Mouse (Mus musculus) spleen, adult 18-20 months (tissue): ENCODE measurements at regions not wholly inside any gene's neighbourhood (a gene's known extent, or its start where the extent isn't known, plus 50 kb on each side); places are given as distances from the start of the nearest gene placed in this dataset.

Experiments
- DNase-seq, 2 experiments: peaks; one replicate each; pipeline ENCODE4 v3.0.0; 2022; ENCODE audit warnings: mixed read lengths in 2 of 2

- no peak for DNase-seq
Observed at GRCm38 (mm10) chr15:62064399-62064798, 1141.6 kb upstream of the A1bg start.

GRCm38 (mm10) chr15:62057449-62057848, 1134.6 kb upstream of the A1bg start:
- DNase-seq: no peak

- no peak for DNase-seq
Observed at GRCm38 (mm10) chr15:62056889-62057288, 1134.1 kb upstream of the A1bg start.

- no peak for DNase-seq
Observed at GRCm38 (mm10) chr15:62056401-62056800, 1133.6 kb upstream of the A1bg start.

- DNase-seq: no peak
Observed at GRCm38 (mm10) chr15:62055011-62055410, 1132.2 kb upstream of the A1bg start.

GRCm38 (mm10) chr15:62053420-62054239, 1130.8 kb upstream of the A1bg start:
- DNase-seq: no peak

GRCm38 (mm10) chr15:62049416-62049815, 1126.6 kb upstream of the A1bg start:
- DNase-seq: no peak

GRCm38 (mm10) chr15:62048981-62049380, 1126.2 kb upstream of the A1bg start:
- no peak for DNase-seq

- no peak for DNase-seq
Observed at GRCm38 (mm10) chr15:62046276-62046675, 1123.5 kb upstream of the A1bg start.

- DNase-seq: no peak
Observed at GRCm38 (mm10) chr15:62044654-62045335, 1122.0 kb upstream of the A1bg start.

GRCm38 (mm10) chr15:62043617-62044392, 1121.0 kb upstream of the A1bg start:
- DNase-seq: no peak

- no peak for DNase-seq
Observed at GRCm38 (mm10) chr15:62042924-62043504, 1120.2 kb upstream of the A1bg start.
